Mouse (Mus musculus) liver, embryonic 14.5 days (tissue): ENCODE data around the gene Spata25. TPM values are rescaled to one million over a fixed set of nuclear protein-coding genes. Genes with fewer than 3 reads are reported as not detected.

Source experiments
- ATAC-seq: fragments of 200-750 bp; cut with Nextera tagmentation; 2 replicates; pipeline ENCODE4 v1.8.0; 2017; ENCODE audit warnings: moderate number of reproducible peaks, mild to moderate bottlenecking, moderate library complexity; ENCODE audit not compliant: insufficient read depth
- DNase-seq, 3 experiments: peaks; one replicate each; pipeline ENCODE4 v3.0.0-alpha.2; 2012 to 2013; ENCODE audit warnings: low read depth in 3 of 3, low spot score in 3 of 3
- H3K27ac ChIP-seq: fragments of 300-500 bp; sonication (generic); 2 replicates; pipeline ENCODE4 v1.5.1; 2014; ENCODE audit warnings: moderate library complexity, mild to moderate bottlenecking, control low read depth, inconsistent platforms
- H3K27me3 ChIP-seq: fragments of 300-500 bp; sonication (generic); 2 replicates; pipeline ENCODE4 v1.6.1; 2014; ENCODE audit warnings: mild to moderate bottlenecking, low read length, moderate library complexity; ENCODE audit not compliant: control insufficient read depth, insufficient read depth
- H3K36me3 ChIP-seq: fragments of 300-500 bp; sonication (generic); replicated peaks from 2 replicates; pipeline ENCODE4 v1.6.1; 2014; ENCODE audit warnings: low read depth; ENCODE audit not compliant: control insufficient read depth, insufficient read depth
- H3K4me1 ChIP-seq, 2 experiments: fragments of 200-500 bp in 1 of 2; fragments of 300-500 bp in 1 of 2; sonication (generic) in 1 of 2; replicated peaks; 2 replicates each; pipeline ENCODE4 v1.6.1; 2012 to 2014; ENCODE audit warnings: antibody characterized with exemption in 1 of 2, inconsistent platforms in 1 of 2, low read length in 1 of 2; ENCODE audit not compliant: control insufficient read depth in 2 of 2, insufficient read depth in 2 of 2
- H3K4me2 ChIP-seq: fragments of 300-500 bp; sonication (generic); 2 replicates; pipeline ENCODE4 v1.6.1; 2014; ENCODE audit warnings: low read depth, mild to moderate bottlenecking, control low read depth, moderate library complexity
- H3K4me3 ChIP-seq, 2 experiments: fragments of 200-500 bp in 1 of 2; fragments of 300-500 bp in 1 of 2; sonication (generic) in 1 of 2; 2 replicates each; pipeline ENCODE4 v1.5.1; 2012 to 2014; ENCODE audit warnings: low read depth in 2 of 2, low read length in 2 of 2, mild to moderate bottlenecking in 2 of 2, control low read depth in 1 of 2, inconsistent platforms in 1 of 2, moderate library complexity in 1 of 2; ENCODE audit not compliant: insufficient read depth in 1 of 2
- H3K9ac ChIP-seq: fragments of 300-500 bp; sonication (generic); replicated peaks from 2 replicates; pipeline ENCODE4 v1.6.1; 2014; ENCODE audit warnings: mild to moderate bottlenecking, control low read depth, moderate library complexity
- H3K9me3 ChIP-seq: fragments of 300-500 bp; sonication (generic); 2 replicates; pipeline ENCODE4 v1.6.1; 2016; ENCODE audit warnings: low read length, mixed read lengths; ENCODE audit not compliant: control insufficient read depth
- CTCF ChIP-seq: IDR thresholded peaks from 2 replicates; pipeline ENCODE4 v1.5.1; 2016; ENCODE audit warnings: antibody characterized with exemption, low read depth, control low read depth
- EP300 ChIP-seq: IDR thresholded peaks from 2 replicates; pipeline ENCODE4 v1.6.1; 2016; ENCODE audit warnings: antibody characterized with exemption, low read depth
- WGBS: fragments of 180-500 bp; shearing (Covaris S2); extraction: QIAGEN DNeasy Blood & Tissue Kit; methylation state at CpG from one replicate; pipeline ENCODE4 v1.1.7; 2014; ENCODE audit not compliant: insufficient replicate concordance; 5-methylcytosine and 5-hydroxymethylcytosine counted together
- polyA plus RNA-seq, 2 experiments: library from polyadenylated mRNA; depleted of rRNA in 1 of 2; stranded (reverse) in 1 of 2; unstranded in 1 of 2; fragments of >200 nt; fragmentation: Nextera tagmentation in 1 of 2; extraction: Ambion mirVana in 1 of 2; gene quantifications; 2 replicates each; pipeline versions ENCODE4 v1.2.1 to v1.2.3; 2012 to 2014

The Spata25 gene
- polyA plus RNA-seq, 2 experiments = not detected

DNA sequence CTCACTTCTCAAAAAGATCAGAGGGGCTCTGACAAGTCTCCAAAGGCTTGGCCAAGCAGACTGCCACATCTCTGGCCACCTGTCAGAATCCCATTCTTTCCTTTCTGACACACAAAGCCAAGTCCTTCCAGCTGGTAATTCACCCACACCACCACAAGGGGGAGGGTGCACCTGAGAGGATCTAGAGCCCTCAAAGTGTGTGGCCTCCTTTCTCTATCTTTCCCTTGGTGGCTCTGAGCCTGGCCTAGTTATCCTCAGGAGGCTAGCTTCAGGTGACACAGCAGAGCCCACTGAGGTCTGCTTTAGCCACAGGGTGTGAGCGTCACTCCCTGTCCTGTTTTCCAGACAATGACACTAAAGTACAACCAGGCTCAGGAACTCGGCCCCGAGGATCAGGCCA is 35.1 kb downstream of the Spata25 start:
- H3K36me3 ChIP-seq = peaks cover 31% of the 10 kb centered on the region
- no peak overlapping the region for H3K4me2 ChIP-seq

DNA sequence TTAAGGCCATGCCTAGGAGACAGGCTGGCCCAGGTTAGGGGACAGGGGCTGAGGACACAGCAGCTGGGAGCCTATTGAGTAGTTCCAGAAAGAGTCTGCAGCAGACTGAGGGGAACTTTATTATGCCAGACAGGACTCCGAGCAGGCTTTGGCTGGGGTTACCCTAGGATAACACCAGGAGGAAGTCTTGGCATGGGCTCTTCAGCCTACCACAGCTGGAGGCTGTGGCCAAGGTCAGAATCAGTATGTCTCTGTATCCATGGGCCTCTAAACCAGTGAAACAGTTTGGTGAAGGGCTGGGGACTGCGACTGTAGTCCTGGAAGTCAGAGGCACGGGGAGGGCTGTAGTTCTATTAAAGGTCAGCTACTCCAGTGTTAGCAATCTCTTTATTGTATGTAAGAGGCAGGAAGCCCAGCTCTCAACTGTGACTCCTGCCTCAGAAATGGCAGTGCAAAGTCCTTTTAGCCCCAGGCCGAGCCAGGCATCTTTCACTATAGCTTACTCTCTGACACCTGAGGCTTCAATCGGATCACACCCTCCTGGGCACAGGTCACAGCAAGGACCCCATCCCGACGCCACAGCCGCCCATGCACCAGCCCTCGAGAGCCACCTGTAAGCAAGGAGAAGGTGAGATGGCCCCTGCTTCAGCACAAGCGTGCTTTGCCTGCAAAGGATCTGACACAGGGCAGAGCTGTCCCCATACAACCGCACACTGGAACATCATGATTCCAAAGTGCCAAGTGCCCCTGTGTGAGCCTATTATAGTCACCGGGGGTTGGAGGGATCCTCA is 35.7 kb downstream of the Spata25 start:
- WGBS = 85% methylated on average over 12 of the region's 12 CpGs
- H3K9ac ChIP-seq = no peak overlapping the region
- H3K9me3 ChIP-seq = no peaks in the 10 kb centered on the region
- H3K4me2 ChIP-seq = no peak overlapping the region
- ATAC-seq (no peak), DNase-seq (no peak)
- no peak overlapping the region for H3K4me3 ChIP-seq
- TF ChIP-seq CTCF (no peak), EP300 (no peak)
- peaks cover 7 to 13% of the 10 kb centered on the region in 2 experiments; a peak in 3 of 4 replicates for H3K4me1 ChIP-seq
- H3K27me3 ChIP-seq = no peaks in the 10 kb centered on the region
- peaks cover 24% of the 10 kb centered on the region for H3K36me3 ChIP-seq
- H3K27ac ChIP-seq = no peak overlapping the region

More for the DNA sequence above, 35.1 kb downstream of the Spata25 start:
- Histone ChIP-seq H3K9ac (no peak overlapping the region), H3K4me1 (peaks cover 5 to 12% of the 10 kb centered on the region in 2 experiments; a peak in 3 of 4 replicates), H3K27me3 (no peaks in the 10 kb centered on the region), H3K27ac (no peak overlapping the region; the same call in 1 of the 2 replicates), H3K4me3 (no peak overlapping the region), H3K9me3 (no peaks in the 10 kb centered on the region)
- TF ChIP-seq EP300 (no peak), CTCF (peak; percentile 94)
- ATAC-seq (peak; percentile 32; the same call in 1 of the 2 replicates), DNase-seq (peak in 1 of 3 experiments; percentile 45)
- 90% methylated on average over 3 of the region's 3 CpGs for WGBS

DNA sequence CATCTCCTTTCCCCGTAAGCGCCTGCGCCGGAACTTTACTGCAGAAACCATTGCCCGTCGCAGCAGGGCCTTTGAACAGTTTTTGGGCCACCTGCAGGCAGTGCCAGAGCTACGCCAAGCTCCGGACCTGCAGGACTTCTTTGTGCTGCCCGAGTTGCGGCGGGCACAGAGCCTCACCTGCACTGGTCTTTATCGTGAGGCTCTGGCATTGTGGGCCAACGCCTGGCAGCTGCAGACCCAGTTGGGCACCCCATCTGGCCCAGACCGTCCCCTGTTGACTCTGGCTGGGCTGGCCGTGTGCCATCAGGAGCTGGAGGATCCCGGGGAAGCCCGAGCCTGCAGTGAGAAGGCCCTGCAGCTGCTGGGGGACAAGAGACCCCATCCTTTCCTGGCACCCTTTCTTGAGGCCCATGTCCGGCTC is 36.5 kb downstream of the Spata25 start:
- 89% methylated on average over 18 of the region's 18 CpGs for WGBS
- no peak for ATAC-seq
- Histone ChIP-seq H3K4me2 (no peak overlapping the region), H3K9ac (no peak overlapping the region), H3K9me3 (no peaks in the 10 kb centered on the region), H3K27ac (no peak overlapping the region), H3K4me3 (no peak overlapping the region), H3K27me3 (no peaks in the 10 kb centered on the region), H3K36me3 (peaks cover 20% of the 10 kb centered on the region), H3K4me1 (peaks cover 7 to 15% of the 10 kb centered on the region in 2 experiments; a peak in 3 of 4 replicates)
- DNase-seq = no peak
- TF ChIP-seq CTCF (0 out of 2 replicates have a peak, but pooled peaks have one; percentile 3), EP300 (no peak)

DNA sequence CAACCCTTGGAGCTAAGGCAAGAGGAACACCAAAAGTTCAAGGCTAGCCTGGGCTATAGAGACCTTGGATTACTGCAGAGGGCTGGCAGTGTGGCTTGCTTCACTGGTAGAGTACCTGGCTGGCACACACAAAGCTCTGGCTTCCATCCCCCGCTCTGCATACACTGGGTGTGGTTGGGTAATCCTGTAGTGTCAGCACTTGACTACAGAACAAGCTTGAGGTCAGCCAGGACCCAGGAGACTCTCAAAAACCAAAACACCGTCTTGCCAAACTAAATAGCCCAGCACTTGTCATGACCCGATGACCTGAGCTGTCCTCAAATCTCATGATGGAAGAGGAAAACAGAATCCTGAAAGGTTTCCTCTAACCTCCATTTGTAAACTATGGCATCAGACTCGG is 37.9 kb downstream of the Spata25 start:
- WGBS = 77% methylated on average over 4 of the region's 4 CpGs
- no peak for DNase-seq
- Histone ChIP-seq H3K27ac (no peak overlapping the region), H3K4me3 (no peak overlapping the region), H3K9ac (no peak overlapping the region), H3K4me1 (peaks cover 7 to 21% of the 10 kb centered on the region in 2 experiments), H3K27me3 (peaks cover 3% of the 10 kb centered on the region; the same call in 1 of the 2 replicates), H3K9me3 (no peaks in the 10 kb centered on the region), H3K4me2 (no peak overlapping the region), H3K36me3 (peaks cover 15% of the 10 kb centered on the region)
- TF ChIP-seq EP300 (no peak), CTCF (no peak)
- ATAC-seq = no peak

DNA sequence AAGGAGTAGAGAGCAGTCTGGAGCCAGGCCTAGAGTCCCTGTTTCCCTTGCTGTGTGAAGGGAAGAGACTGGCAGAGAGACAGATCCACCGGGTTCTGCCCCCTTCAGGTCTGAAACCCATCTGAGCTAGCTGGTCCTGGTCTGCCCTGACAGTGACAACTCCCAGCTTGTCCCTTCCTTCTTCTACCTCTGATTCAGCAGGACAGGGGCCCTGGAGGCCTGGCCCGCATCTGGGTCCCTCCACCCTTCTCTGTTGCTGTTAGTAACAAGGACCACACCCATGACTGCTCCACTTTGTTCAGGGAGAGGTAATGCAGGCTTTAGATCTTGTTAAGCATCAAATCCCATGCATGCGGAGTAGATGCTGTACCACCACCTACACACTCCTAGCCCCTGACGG is 39.9 kb downstream of the Spata25 start:
- no peak overlapping the region for H3K27ac ChIP-seq
- H3K9ac ChIP-seq = no peak overlapping the region
- peak overlapping the region; percentile 9 for H3K4me2 ChIP-seq
- no peak overlapping the region for H3K4me3 ChIP-seq
- no peaks in the 10 kb centered on the region for H3K9me3 ChIP-seq
- peaks cover 7% of the 10 kb centered on the region for H3K27me3 ChIP-seq
- ATAC-seq = peak; percentile 36
- peaks cover 14 to 28% of the 10 kb centered on the region in 2 experiments for H3K4me1 ChIP-seq
- whole genome bisulfite sequencing = 61% methylated on average over 4 of the region's 4 CpGs
- TF ChIP-seq CTCF (0 out of 2 replicates have a peak, but pooled peaks have one; percentile 17), EP300 (no peak)
- peaks cover 5% of the 10 kb centered on the region for H3K36me3 ChIP-seq
- DNase-seq = no peak
